Mouse (Mus musculus) midbrain, embryonic 16.5 days (tissue): ENCODE results near the gene Xlr4a. TPM values are rescaled to one million over a fixed set of nuclear protein-coding genes. Genes with fewer than 3 reads are reported as not detected.

ENCODE experiments used
- ATAC-seq: fragments of 200-750 bp; cut with Nextera tagmentation; 2 replicates; pipeline ENCODE4 v1.8.0; 2017; ENCODE audit warnings: moderate TSS enrichment
- H3K27ac ChIP-seq: fragments of 300-500 bp; sonication (generic); 2 replicates; pipeline ENCODE4 v1.5.1; 2014; ENCODE audit warnings: mild to moderate bottlenecking, low read length, mixed read lengths
- H3K27me3 ChIP-seq: fragments of 300-500 bp; sonication (generic); 2 replicates; pipeline ENCODE4 v1.6.1; 2014; ENCODE audit warnings: low read depth, low read length, mixed read lengths; ENCODE audit not compliant: control insufficient read depth, insufficient read depth
- H3K36me3 ChIP-seq: fragments of 300-500 bp; sonication (generic); 2 replicates; pipeline ENCODE4 v1.6.1; 2014; ENCODE audit warnings: mild to moderate bottlenecking, low read length, moderate library complexity, mixed read lengths; ENCODE audit not compliant: control insufficient read depth, insufficient read depth
- H3K4me1 ChIP-seq: fragments of 300-500 bp; sonication (generic); 2 replicates; pipeline ENCODE4 v1.6.1; 2014; ENCODE audit warnings: mild to moderate bottlenecking, low read length, mixed read lengths; ENCODE audit not compliant: control insufficient read depth, insufficient read depth
- H3K4me2 ChIP-seq: fragments of 300-500 bp; sonication (generic); 2 replicates; pipeline ENCODE4 v1.6.1; 2014; ENCODE audit warnings: mild to moderate bottlenecking, low read length, mixed read lengths
- H3K4me3 ChIP-seq: fragments of 300-500 bp; sonication (generic); 2 replicates; pipeline ENCODE4 v1.5.1; 2014; ENCODE audit warnings: low read depth, mild to moderate bottlenecking, low read length, moderate library complexity, mixed read lengths
- H3K9ac ChIP-seq: fragments of 300-500 bp; sonication (generic); 2 replicates; pipeline ENCODE4 v1.6.1; 2014; ENCODE audit warnings: low read depth, low read length, mixed read lengths
- H3K9me3 ChIP-seq: fragments of 300-500 bp; sonication (generic); replicated peaks from 2 replicates; pipeline ENCODE4 v1.6.1; 2014; ENCODE audit warnings: mild to moderate bottlenecking, low read length, mixed read lengths; ENCODE audit not compliant: control insufficient read depth, poor library complexity, severe bottlenecking
- WGBS: fragments of 180-500 bp; shearing (Covaris S2); extraction: QIAGEN DNeasy Blood & Tissue Kit; methylation state at CpG from one replicate; pipeline ENCODE4 v1.1.7; 2014; 5-methylcytosine and 5-hydroxymethylcytosine counted together
- polyA plus RNA-seq: library from polyadenylated mRNA; unstranded; fragments of >200 nt; fragmentation: Nextera tagmentation; extraction: Ambion mirVana; gene quantifications from 2 replicates; pipeline ENCODE4 v1.2.1, GENCODE M21; 2015

Gene Xlr4a
- polyA plus RNA-seq, 1 experiment from 2014 or later: 0.46 TPM

DNA sequence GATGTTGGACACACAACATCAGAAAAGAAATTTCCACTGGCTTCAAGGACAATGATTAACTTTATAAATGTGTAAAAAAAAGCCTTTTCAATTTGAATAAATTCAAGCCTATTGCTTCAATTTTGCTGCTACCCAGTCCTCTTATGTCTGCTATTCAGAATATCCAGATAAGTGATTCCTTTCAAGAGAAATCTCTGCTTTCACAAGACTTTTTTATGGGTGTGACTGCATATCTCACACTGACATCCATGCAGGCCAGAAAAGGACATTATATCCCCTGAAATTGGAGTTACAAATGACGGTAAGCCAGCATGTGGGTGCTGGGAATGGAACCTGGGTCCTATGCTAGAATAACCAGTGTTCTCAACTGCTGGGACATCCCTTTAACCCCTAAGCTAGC lies 20.8 kb downstream of the Xlr4a start:
- H3K27ac ChIP-seq: no peak overlapping the region
- no peak for ATAC-seq
- H3K9me3 ChIP-seq: no peaks in the 10 kb centered on the region
- peaks cover 3% of the 10 kb centered on the region; the same call in 1 of the 2 replicates for H3K4me1 ChIP-seq
- WGBS: 90% methylated on average over 1 of the region's 1 CpGs
- no peak overlapping the region for H3K4me2 ChIP-seq
- no peaks in the 10 kb centered on the region for H3K36me3 ChIP-seq
- no peaks in the 10 kb centered on the region for H3K27me3 ChIP-seq
- H3K9ac ChIP-seq: no peak overlapping the region
- no peak overlapping the region for H3K4me3 ChIP-seq

DNA sequence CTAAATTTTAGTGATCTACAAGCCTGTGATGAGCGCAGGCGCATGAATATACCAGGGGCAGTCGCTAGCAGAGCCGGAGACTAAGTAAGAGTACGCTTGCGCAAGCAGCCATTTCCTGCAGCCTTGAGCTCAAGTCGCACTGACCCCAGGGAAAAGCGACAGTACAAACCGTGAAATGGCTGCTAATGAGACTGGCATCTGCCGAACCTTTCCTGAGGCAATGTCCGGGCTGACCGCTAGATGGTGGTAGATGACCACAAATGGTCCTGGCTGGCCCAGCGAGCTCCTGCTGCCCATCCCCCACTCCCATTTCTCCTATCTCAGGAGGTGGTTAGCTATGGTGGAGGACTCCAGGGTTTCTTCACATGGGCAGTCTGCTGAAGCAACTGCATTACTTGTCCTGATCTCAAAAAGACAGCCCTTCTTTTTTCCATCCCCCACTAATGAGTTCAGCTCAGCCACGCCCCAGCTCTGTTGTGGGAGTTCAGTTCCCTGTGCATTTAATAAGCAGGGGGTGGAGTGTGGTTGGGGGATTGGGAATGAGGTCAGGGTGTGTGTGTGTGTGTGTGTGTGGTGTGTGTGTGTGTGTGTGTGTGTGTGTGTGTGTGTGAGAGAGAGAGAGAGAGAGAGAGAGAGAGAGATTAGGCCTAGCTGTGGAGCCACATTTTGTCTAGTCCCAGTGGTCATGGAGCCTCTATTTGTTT lies 28.3 kb downstream of the Xlr4a start:
- H3K27ac ChIP-seq: peak overlapping the region; percentile 53
- 14% methylated on average over 14 of the region's 14 CpGs for WGBS
- no peaks in the 10 kb centered on the region for H3K9me3 ChIP-seq
- peak overlapping the region; percentile 32 for H3K4me2 ChIP-seq
- H3K4me1 ChIP-seq: no peaks in the 10 kb centered on the region
- H3K9ac ChIP-seq: no peak overlapping the region
- no peak overlapping the region for H3K4me3 ChIP-seq
- H3K27me3 ChIP-seq: no peaks in the 10 kb centered on the region
- no peaks in the 10 kb centered on the region for H3K36me3 ChIP-seq
- ATAC-seq: peak; percentile 97

DNA sequence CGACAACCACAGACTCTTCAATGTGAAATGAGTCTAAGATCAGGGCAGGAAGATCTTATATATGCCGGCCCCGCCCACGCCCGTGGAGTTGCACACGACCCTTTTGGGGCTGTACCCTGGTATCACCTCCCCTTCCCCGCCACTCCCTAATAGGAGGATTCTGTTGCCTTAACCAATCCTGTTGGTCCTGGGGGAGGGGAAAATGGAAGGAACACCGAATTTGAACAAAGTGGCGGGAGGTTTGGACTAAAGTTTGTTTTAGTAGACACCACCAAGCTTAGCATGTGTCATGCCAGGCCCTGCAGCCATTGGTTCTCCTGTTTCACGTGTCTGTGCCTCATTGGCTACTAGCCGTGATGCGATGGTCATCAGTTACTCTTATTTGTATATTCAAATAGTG lies 42.6 kb downstream of the Xlr4a start:
- H3K27ac ChIP-seq: no peak overlapping the region
- H3K36me3 ChIP-seq: no peaks in the 10 kb centered on the region
- no peak overlapping the region for H3K4me2 ChIP-seq
- no peak overlapping the region for H3K4me3 ChIP-seq
- no peaks in the 10 kb centered on the region for H3K27me3 ChIP-seq
- H3K4me1 ChIP-seq: no peaks in the 10 kb centered on the region
- no peaks in the 10 kb centered on the region for H3K9me3 ChIP-seq
- 83% methylated on average over 12 of the region's 12 CpGs for WGBS
- ATAC-seq: no peak
- H3K9ac ChIP-seq: no peak overlapping the region

DNA sequence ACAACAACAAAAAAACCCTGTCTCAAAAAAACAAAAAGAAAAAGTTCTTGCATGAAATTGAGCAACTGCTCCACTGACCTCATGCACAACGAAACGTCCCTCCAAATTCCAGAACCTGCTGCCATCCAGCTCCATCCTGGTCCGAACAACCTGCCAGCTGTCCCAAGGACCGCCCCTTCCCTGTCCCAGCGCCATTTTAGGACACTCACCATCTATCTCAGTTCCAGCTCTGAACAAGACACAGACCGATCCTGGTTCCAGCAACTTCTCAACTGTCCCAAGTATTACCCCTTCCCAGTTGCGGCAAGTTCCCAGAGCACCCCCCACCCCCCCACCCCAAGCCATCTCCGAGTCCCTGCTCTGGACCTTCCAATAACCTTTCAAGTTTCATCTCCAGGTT lies 43.4 kb downstream of the Xlr4a start:
- 84% methylated on average over 8 of the region's 8 CpGs for WGBS
- no peak for ATAC-seq

DNA sequence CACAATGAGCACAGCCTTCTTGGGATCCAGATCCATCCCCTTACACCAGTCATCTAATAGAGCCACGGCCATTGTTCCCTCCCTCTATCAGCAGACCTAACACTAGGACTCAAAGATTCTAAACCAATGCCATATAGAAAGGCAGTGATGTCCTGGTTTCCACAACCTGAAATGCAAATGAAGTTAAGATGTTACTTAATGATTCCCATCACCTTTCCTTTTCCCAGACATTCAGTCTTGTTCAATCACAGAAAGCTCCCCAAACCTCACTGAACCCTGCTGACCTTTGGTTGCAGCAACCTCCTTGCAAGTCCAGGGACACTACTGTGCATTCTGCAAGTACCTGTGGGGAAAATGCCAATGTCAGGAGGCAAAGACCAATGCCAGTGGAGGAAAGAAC lies 45.3 kb downstream of the Xlr4a start, which contains the start of gene Pnma5:
Gene Pnma5, minus strand, starts transcription at position 101 of the 400 bp plus-strand sequence.
- H3K4me3 ChIP-seq: no peak within 1 kb of the TSS
- no peaks in the 10 kb centered on the region for H3K9me3 ChIP-seq
- no peaks in the 10 kb centered on the region for H3K36me3 ChIP-seq
- no peak within 1 kb of the TSS for H3K4me2 ChIP-seq
- H3K9ac ChIP-seq: no peak within 1 kb of the TSS
- no peaks in the 10 kb centered on the region for H3K27me3 ChIP-seq
- 74% methylated on average over 1 of the region's 1 CpGs for WGBS
- ATAC-seq: no peak
- no peak within 1 kb of the TSS for H3K27ac ChIP-seq
- H3K4me1 ChIP-seq: no peaks in the 10 kb centered on the region

More for the DNA sequence above, 43.4 kb downstream of the Xlr4a start:
- Histone ChIP-seq H3K4me2 (no peak overlapping the region), H3K27ac (no peak overlapping the region), H3K27me3 (no peaks in the 10 kb centered on the region), H3K9ac (no peak overlapping the region), H3K4me1 (no peaks in the 10 kb centered on the region), H3K36me3 (no peaks in the 10 kb centered on the region), H3K4me3 (no peak overlapping the region), H3K9me3 (no peaks in the 10 kb centered on the region)

Other genes starting within 250 kb of the Xlr4a start
- 73.4 and 79.3 TPM in 2 replicates for gene Cetn2, start 164.1 kb downstream of the Xlr4a start, polyA plus RNA-seq
- gene Nsdhl, start 163.9 kb downstream of the Xlr4a start, polyA plus RNA-seq: 52.7 and 55.8 TPM in 2 replicates
- 0.97 and 1.3 TPM in 2 replicates for gene Zfp185, start 95.1 kb downstream of the Xlr4a start, polyA plus RNA-seq
- 0.10 and 0.11 TPM in 2 replicates for gene Pnma5, start 45.4 kb downstream of the Xlr4a start, polyA plus RNA-seq
- 5.5 and 5.6 TPM in 2 replicates for gene Pnma3, start 17.7 kb downstream of the Xlr4a start, polyA plus RNA-seq
- 5.3 and 6.5 TPM in 2 replicates for gene Xlr3a, start 14.6 kb upstream of the Xlr4a start, polyA plus RNA-seq
- 2.5 TPM in 2 replicates for gene Gm14685, start 34.6 kb upstream of the Xlr4a start, polyA plus RNA-seq
- not detected in 2 replicates for gene Xlr5b, start 66.3 kb upstream of the Xlr4a start, polyA plus RNA-seq
- 1.6 and 2.1 TPM in 2 replicates for gene DXBay18, start 67.0 kb upstream of the Xlr4a start, polyA plus RNA-seq
- gene Spin2d, start 94.5 kb upstream of the Xlr4a start, polyA plus RNA-seq: not detected in 2 replicates
- 13.1 and 13.7 TPM in 2 replicates for gene Xlr3b, start 109.7 kb upstream of the Xlr4a start, polyA plus RNA-seq
- gene Xlr4b, start 131.9 kb upstream of the Xlr4a start, polyA plus RNA-seq: 0.48 and 0.80 TPM in 2 replicates
- 35.1 and 37.5 TPM in 2 replicates for gene F8a, start 145.8 kb upstream of the Xlr4a start, polyA plus RNA-seq
- 0.32 TPM in 1 of 2 replicates, not detected in the other for gene Xlr4c, start 160.7 kb upstream of the Xlr4a start, polyA plus RNA-seq
- not detected in 2 replicates for gene Xlr3c, start 182.9 kb upstream of the Xlr4a start, polyA plus RNA-seq
- gene Xlr5a, start 210.5 kb upstream of the Xlr4a start, polyA plus RNA-seq: not detected in 2 replicates
- gene Xlr5c, start 210.5 kb upstream of the Xlr4a start, polyA plus RNA-seq: not detected in 2 replicates